Mouse (Mus musculus): ENCODE measurements at regions not wholly inside any gene's neighbourhood (a gene's known extent, or its start where the extent isn't known, plus 50 kb on each side); places are given as distances from the start of the nearest gene placed in this dataset.

DNA sequence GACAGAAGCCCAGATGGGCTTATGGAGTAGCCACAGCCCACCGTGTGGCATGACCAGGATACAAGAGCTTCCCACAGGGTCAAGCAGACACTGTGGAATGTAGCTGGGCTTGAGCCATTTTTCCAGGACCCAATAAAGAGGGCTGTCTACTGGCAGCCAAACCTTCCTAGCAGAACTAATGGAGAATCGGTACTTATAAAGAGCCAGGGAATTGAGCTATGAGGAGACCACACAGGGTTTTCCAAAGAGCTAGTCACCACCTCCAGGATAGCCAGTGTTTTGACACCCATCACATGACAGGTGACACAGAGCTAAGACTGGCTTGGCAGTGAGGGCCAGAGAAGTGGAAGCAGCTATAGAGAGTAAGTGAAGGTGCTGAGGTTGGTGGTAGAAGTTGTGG lies 149.9 kb downstream of the Map2k4 start:
- Histone ChIP-seq H3K4me3 (replicated peaks; ENCODE audit: low read length) (no peak overlapping the region), H3K9ac (replicated peaks; ENCODE audit: low read depth, low read length) (no peak overlapping the region), H3K27me3 (replicated peaks; ENCODE audit: control insufficient read depth, insufficient read depth, low read length) (no peaks in the 10 kb centered on the region), H3K4me1 (replicated peaks; ENCODE audit: control insufficient read depth, insufficient read depth, low read length) (no peaks in the 10 kb centered on the region), H3K36me3 (ENCODE audit: control insufficient read depth, insufficient read depth) (no peaks in the 10 kb centered on the region), H3K9me3 (ENCODE audit: control insufficient read depth, low read length) (no peaks in the 10 kb centered on the region), H3K4me2 (ENCODE audit: low read length) (no peak overlapping the region), H3K27ac (ENCODE audit: low read length) (no peak overlapping the region)
- ATAC-seq: no peak
- 76% methylated on average over 2 of the region's 2 CpGs for WGBS

GRCm38 (mm10) chr11:65637206-65637605 lies 150.9 kb downstream of the Map2k4 start:
- 81% methylated on average over 3 of the region's 3 CpGs for WGBS
- H3K36me3 ChIP-seq (ENCODE audit: control insufficient read depth, insufficient read depth): no peaks in the 10 kb centered on the region
- H3K9me3 ChIP-seq (ENCODE audit: control insufficient read depth, low read length): no peaks in the 10 kb centered on the region
- no peaks in the 10 kb centered on the region for H3K4me1 ChIP-seq (replicated peaks; ENCODE audit: control insufficient read depth, insufficient read depth, low read length)
- no peaks in the 10 kb centered on the region for H3K27me3 ChIP-seq (replicated peaks; ENCODE audit: control insufficient read depth, insufficient read depth, low read length)
- no peak overlapping the region for H3K9ac ChIP-seq (replicated peaks; ENCODE audit: low read depth, low read length)
- no peak overlapping the region for H3K4me3 ChIP-seq (replicated peaks; ENCODE audit: low read length)
- H3K4me2 ChIP-seq (ENCODE audit: low read length): no peak overlapping the region
- no peak overlapping the region for H3K27ac ChIP-seq (ENCODE audit: low read length)
- no peak for ATAC-seq

- Histone ChIP-seq H3K4me3 (replicated peaks; ENCODE audit: low read length) (no peak overlapping the region), H3K27me3 (replicated peaks; ENCODE audit: control insufficient read depth, insufficient read depth, low read length) (no peaks in the 10 kb centered on the region), H3K9ac (replicated peaks; ENCODE audit: low read depth, low read length) (no peak overlapping the region), H3K4me2 (ENCODE audit: low read length) (no peak overlapping the region), H3K27ac (ENCODE audit: low read length) (no peak overlapping the region), H3K9me3 (ENCODE audit: control insufficient read depth, low read length) (no peaks in the 10 kb centered on the region), H3K36me3 (ENCODE audit: control insufficient read depth, insufficient read depth) (no peaks in the 10 kb centered on the region), H3K4me1 (replicated peaks; ENCODE audit: control insufficient read depth, insufficient read depth, low read length) (no peaks in the 10 kb centered on the region)
- WGBS: 87% methylated on average over 4 of the region's 4 CpGs
- ATAC-seq: no peak
Observed at GRCm38 (mm10) chr11:65635307-65635706, 152.8 kb downstream of the Map2k4 start.

DNA sequence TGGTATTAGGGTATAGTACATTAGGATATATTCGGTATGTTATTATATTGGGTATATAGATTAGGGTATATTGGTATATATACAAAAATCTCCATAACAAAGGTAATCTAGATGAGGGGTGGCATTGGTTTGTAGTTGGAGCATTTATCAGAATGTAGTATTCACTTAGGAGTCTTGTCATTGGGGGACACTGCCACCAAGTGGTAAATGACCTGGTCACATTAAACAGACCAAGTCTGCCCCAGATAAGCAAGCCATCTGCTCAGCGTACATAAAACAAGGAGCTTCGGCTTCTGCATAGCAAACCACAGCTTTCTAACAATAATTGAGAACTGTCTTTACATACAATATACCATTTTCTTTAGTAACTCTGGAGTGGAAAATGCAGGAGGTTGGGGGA lies 156.9 kb downstream of the Map2k4 start:
- Histone ChIP-seq H3K4me3 (replicated peaks; ENCODE audit: low read length) (no peak overlapping the region), H3K27me3 (replicated peaks; ENCODE audit: control insufficient read depth, insufficient read depth, low read length) (no peaks in the 10 kb centered on the region), H3K27ac (ENCODE audit: low read length) (no peak overlapping the region), H3K4me1 (replicated peaks; ENCODE audit: control insufficient read depth, insufficient read depth, low read length) (no peaks in the 10 kb centered on the region), H3K9me3 (ENCODE audit: control insufficient read depth, low read length) (no peaks in the 10 kb centered on the region), H3K4me2 (ENCODE audit: low read length) (no peak overlapping the region), H3K36me3 (ENCODE audit: control insufficient read depth, insufficient read depth) (no peaks in the 10 kb centered on the region), H3K9ac (replicated peaks; ENCODE audit: low read depth, low read length) (no peak overlapping the region)
- 82% methylated on average over 3 of the region's 3 CpGs for WGBS
- ATAC-seq: no peak

DNA sequence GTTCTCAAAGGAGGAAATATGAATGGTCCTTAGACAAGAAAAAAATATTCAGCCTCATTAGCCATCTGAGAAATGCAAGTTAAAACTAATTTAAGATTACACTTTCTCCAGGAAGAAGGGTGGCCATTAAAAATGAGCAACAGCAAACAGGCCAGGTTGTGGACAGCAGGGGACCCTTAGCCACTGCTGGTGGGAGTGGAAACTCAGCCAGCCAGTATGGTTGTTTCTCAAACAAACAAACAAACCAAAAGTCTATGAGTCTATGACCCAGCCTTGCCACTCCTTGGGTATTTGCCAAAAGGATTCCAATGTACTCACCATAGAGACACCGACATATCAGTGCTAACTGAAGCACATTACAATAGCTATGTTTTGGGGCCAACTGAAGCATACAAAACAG lies 157.7 kb downstream of the Map2k4 start:
- 59% methylated on average over 1 of the region's 1 CpGs for WGBS
- Histone ChIP-seq H3K27ac (ENCODE audit: low read length) (no peak overlapping the region), H3K9ac (replicated peaks; ENCODE audit: low read depth, low read length) (no peak overlapping the region), H3K4me1 (replicated peaks; ENCODE audit: control insufficient read depth, insufficient read depth, low read length) (no peaks in the 10 kb centered on the region), H3K27me3 (replicated peaks; ENCODE audit: control insufficient read depth, insufficient read depth, low read length) (no peaks in the 10 kb centered on the region), H3K36me3 (ENCODE audit: control insufficient read depth, insufficient read depth) (no peaks in the 10 kb centered on the region), H3K4me3 (replicated peaks; ENCODE audit: low read length) (no peak overlapping the region), H3K4me2 (ENCODE audit: low read length) (no peak overlapping the region), H3K9me3 (ENCODE audit: control insufficient read depth, low read length) (no peaks in the 10 kb centered on the region)
- ATAC-seq: no peak

DNA sequence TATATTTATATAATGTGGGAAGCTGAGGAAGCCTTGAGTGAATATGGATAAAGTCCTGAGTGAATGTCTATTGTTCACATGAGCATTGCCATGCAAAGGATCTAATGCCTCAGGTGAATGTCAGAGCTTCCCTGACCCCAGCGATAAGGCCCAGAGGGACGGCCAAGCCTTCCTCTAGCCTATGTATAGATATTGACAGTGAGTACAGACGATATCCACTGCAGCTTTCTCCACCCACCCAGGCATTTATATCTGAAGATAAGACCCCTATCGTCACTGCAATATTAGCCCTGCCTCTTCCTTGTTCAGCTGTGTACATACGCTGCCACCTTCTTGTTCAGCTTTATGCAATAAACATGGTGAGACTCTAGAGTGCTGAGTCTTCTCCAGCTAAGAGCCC lies 158.8 kb downstream of the Map2k4 start:
- Histone ChIP-seq H3K27ac (ENCODE audit: low read length) (no peak overlapping the region), H3K9ac (replicated peaks; ENCODE audit: low read depth, low read length) (no peak overlapping the region), H3K27me3 (replicated peaks; ENCODE audit: control insufficient read depth, insufficient read depth, low read length) (no peaks in the 10 kb centered on the region), H3K4me1 (replicated peaks; ENCODE audit: control insufficient read depth, insufficient read depth, low read length) (no peaks in the 10 kb centered on the region), H3K4me3 (replicated peaks; ENCODE audit: low read length) (no peak overlapping the region), H3K36me3 (ENCODE audit: control insufficient read depth, insufficient read depth) (no peaks in the 10 kb centered on the region), H3K9me3 (ENCODE audit: control insufficient read depth, low read length) (no peaks in the 10 kb centered on the region), H3K4me2 (ENCODE audit: low read length) (no peak overlapping the region)
- ATAC-seq: no peak
- WGBS: 93% methylated on average over 5 of the region's 5 CpGs

- Histone ChIP-seq H3K9ac (replicated peaks; ENCODE audit: low read depth, low read length) (no peak overlapping the region), H3K4me3 (replicated peaks; ENCODE audit: low read length) (no peak overlapping the region), H3K36me3 (ENCODE audit: control insufficient read depth, insufficient read depth) (no peaks in the 10 kb centered on the region), H3K4me1 (replicated peaks; ENCODE audit: control insufficient read depth, insufficient read depth, low read length) (no peaks in the 10 kb centered on the region), H3K27ac (ENCODE audit: low read length) (no peak overlapping the region), H3K27me3 (replicated peaks; ENCODE audit: control insufficient read depth, insufficient read depth, low read length) (no peaks in the 10 kb centered on the region), H3K4me2 (ENCODE audit: low read length) (no peak overlapping the region), H3K9me3 (ENCODE audit: control insufficient read depth, low read length) (no peaks in the 10 kb centered on the region)
- ATAC-seq: no peak
- WGBS: 90% methylated on average over 4 of the region's 4 CpGs
Observed at GRCm38 (mm10) chr11:65618976-65619375, 169.1 kb downstream of the Map2k4 start.

GRCm38 (mm10) chr11:65610536-65610935 lies 177.6 kb downstream of the Map2k4 start:
- H3K9me3 ChIP-seq (ENCODE audit: control insufficient read depth, low read length): no peaks in the 10 kb centered on the region
- H3K36me3 ChIP-seq (ENCODE audit: control insufficient read depth, insufficient read depth): no peaks in the 10 kb centered on the region
- no peaks in the 10 kb centered on the region for H3K4me1 ChIP-seq (replicated peaks; ENCODE audit: control insufficient read depth, insufficient read depth, low read length)
- no peak overlapping the region for H3K4me3 ChIP-seq (replicated peaks; ENCODE audit: low read length)
- H3K27ac ChIP-seq (ENCODE audit: low read length): no peak overlapping the region
- no peak overlapping the region for H3K4me2 ChIP-seq (ENCODE audit: low read length)
- no peak for ATAC-seq
- WGBS: 92% methylated on average over 3 of the region's 3 CpGs
- H3K9ac ChIP-seq (replicated peaks; ENCODE audit: low read depth, low read length): no peak overlapping the region
- no peaks in the 10 kb centered on the region for H3K27me3 ChIP-seq (replicated peaks; ENCODE audit: control insufficient read depth, insufficient read depth, low read length)

GRCm38 (mm10) chr11:65609056-65609455 lies 179.0 kb downstream of the Map2k4 start:
- H3K9ac ChIP-seq (replicated peaks; ENCODE audit: low read depth, low read length): no peak overlapping the region
- H3K9me3 ChIP-seq (ENCODE audit: control insufficient read depth, low read length): no peaks in the 10 kb centered on the region
- H3K27ac ChIP-seq (ENCODE audit: low read length): no peak overlapping the region
- no peaks in the 10 kb centered on the region for H3K36me3 ChIP-seq (ENCODE audit: control insufficient read depth, insufficient read depth)
- WGBS: 61% methylated on average over 4 of the region's 4 CpGs
- H3K4me1 ChIP-seq (replicated peaks; ENCODE audit: control insufficient read depth, insufficient read depth, low read length): no peaks in the 10 kb centered on the region
- no peak overlapping the region for H3K4me2 ChIP-seq (ENCODE audit: low read length)
- H3K4me3 ChIP-seq (replicated peaks; ENCODE audit: low read length): no peak overlapping the region
- H3K27me3 ChIP-seq (replicated peaks; ENCODE audit: control insufficient read depth, insufficient read depth, low read length): no peaks in the 10 kb centered on the region
- no peak for ATAC-seq

- Histone ChIP-seq H3K4me3 (replicated peaks; ENCODE audit: low read length) (no peak overlapping the region), H3K9me3 (ENCODE audit: control insufficient read depth, low read length) (no peaks in the 10 kb centered on the region), H3K27ac (ENCODE audit: low read length) (no peak overlapping the region), H3K36me3 (ENCODE audit: control insufficient read depth, insufficient read depth) (no peaks in the 10 kb centered on the region), H3K4me2 (ENCODE audit: low read length) (no peak overlapping the region), H3K4me1 (replicated peaks; ENCODE audit: control insufficient read depth, insufficient read depth, low read length) (no peaks in the 10 kb centered on the region), H3K27me3 (replicated peaks; ENCODE audit: control insufficient read depth, insufficient read depth, low read length) (no peaks in the 10 kb centered on the region), H3K9ac (replicated peaks; ENCODE audit: low read depth, low read length) (no peak overlapping the region)
- 70% methylated on average over 2 of the region's 2 CpGs for WGBS
- no peak for ATAC-seq
Observed at GRCm38 (mm10) chr11:65597298-65598076, 190.6 kb downstream of the Map2k4 start.

Data from forebrain, embryonic 16.5 days (tissue).